Mouse (Mus musculus) embryo, embryonic 9.5 days (tissue): ENCODE measurements around the gene Shox2.

Source experiments
- DNase-seq: peaks from one replicate; pipeline ENCODE4 v3.0.0-alpha.2; 2017; ENCODE audit errors: extremely low spot score

The Shox2 gene

DNA sequence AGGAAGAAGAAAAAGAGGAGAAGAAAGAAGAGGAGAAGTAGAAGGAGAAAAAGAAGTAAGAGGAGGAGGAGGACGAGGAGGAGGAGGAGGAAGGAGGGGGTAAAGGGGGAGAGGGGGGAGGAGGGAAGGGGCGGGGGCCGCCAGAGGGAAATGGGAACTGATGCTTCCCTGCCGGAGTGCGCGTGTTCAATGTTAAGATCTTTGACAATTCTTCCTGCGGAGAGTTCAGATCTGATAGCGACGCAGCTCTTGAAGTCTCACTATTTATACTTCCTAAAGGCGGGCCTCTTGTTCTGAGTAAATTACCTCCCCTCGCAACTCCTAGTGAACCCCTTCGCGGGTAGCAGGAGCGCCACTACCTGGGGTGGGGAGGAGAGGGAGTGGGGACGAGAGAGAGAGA lies at the start of gene Shox2:
TSS of gene Shox2 (minus strand) at position 66 of the 400 bp plus-strand sequence.
- no peak for DNase-seq

DNA sequence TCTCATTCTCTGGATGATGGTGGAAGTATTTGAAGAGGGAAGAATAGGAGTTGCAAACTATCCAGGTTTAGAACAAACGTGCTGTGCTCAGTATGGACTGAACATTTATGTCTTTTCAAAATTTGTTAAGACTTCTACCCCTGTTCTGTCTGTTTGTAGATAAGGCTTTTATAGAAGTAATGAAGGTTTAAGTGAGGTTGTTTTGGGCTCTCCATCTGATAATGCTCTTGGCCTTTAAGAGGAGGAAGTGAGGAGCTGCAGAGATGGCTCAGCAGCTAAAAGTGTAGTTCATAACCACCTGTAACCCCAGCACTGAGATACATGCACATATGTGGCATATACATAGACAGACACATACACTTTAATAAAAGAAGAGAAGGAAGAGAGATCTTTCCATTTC lies 15.2 kb upstream of the Shox2 start:
- DNase-seq, result no peak

DNA sequence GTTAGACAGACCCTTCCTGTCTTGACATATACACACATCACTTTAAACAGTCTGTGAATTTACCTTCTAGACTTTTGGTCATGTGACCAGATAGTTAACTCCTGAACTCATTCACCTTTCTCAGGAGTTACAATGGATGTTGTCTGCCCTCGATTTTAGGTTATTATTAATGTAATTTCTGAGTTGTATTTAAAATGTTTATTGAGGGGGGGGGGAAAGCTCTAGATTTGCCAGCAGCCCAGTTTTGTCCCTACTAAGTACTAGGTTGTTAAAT lies 4.7 kb upstream of the Shox2 start:
- DNase-seq, result no peak

DNA sequence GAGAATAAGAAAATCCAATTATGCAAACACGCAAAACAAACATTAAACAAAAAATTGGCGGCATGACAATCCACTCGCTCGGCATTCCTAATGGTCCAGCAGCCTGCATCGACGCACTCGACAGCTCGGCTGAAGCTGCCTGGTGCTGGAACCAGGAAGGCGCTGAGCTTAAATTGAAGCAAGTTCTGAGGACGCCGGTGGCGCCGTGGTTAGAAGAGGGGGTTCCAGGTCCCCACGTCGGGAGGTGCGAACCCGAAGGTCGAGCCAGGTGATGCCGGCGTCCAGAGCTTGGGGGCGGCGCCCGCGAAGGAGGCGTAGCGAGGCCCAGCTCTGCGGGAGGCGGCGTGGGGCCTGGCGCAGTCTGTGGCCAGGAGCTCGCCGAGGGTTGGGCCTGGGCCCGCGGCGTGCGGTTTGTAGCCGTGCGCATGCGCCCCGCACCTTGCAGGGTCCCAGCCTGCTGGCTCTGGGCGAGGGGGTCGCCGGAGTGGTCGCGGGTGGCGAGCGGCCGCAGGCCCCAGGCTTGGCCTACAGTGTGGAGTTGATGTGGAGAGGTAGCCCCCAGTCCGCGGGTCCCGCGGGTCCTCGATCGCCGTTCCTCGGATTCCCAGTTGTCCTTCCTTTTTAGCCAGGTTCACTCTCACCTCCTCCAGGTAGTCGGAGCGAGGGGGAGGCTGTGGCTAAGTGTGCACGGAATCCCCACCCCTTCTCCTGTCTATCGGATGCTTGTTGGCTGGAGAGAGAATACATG lies 4.1 kb upstream of the Shox2 start:
- peak; percentile 91 for DNase-seq

DNA sequence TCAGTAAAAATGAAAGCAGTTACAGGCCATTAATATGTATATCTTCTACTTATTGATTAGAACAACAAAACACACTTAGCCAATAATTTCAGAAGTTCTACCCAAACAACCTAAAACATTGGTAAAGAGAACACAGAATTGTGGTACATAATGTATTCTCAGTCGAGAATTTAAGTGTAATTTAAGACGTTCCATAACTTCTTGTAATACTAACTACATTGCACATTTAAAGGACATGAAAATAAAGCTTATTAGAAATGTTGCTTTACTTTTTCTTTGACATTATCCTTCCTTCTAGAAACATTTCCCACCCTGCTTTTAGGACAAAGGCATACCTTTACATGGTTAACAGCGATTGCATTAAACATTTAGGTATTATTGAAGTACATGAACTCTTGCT lies 1.9 kb upstream of the Shox2 start:
- DNase-seq, result no peak

DNA sequence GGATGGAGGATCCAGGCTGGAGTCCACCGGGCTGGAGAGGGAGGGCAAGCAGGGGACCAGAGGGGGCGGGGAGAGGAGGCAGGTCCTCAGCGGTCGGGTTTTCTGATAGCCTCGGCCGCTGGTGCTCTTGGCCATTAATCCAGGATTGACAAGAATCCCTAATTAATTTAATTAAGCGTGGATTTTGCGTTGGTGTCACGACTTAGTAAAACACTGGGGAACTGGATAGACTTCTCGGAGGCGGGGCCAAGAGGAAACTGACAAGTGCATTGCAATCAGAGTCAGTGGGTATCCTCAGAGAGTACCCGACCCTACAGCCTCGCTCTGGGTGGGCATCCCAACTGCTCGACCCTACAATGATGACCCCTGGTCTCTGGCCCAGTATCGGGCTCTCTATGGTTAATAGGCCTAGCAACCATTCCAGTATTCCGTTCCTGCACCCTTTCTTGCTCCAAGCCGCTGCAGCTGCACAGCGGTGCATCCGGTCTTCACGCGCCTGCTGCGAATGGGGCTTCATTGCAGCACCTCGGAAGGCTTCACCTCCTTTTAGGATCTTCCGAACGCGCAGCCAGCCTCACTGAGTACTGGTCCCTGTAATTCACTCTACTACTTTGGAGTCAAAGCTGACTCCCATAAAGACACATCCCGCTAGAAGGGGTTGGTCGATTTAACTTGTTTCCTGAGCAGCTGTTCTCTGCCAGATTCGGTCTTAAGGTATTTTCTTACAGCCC lies 775 bp upstream of the Shox2 start:
- peak; percentile 74 for DNase-seq

DNA sequence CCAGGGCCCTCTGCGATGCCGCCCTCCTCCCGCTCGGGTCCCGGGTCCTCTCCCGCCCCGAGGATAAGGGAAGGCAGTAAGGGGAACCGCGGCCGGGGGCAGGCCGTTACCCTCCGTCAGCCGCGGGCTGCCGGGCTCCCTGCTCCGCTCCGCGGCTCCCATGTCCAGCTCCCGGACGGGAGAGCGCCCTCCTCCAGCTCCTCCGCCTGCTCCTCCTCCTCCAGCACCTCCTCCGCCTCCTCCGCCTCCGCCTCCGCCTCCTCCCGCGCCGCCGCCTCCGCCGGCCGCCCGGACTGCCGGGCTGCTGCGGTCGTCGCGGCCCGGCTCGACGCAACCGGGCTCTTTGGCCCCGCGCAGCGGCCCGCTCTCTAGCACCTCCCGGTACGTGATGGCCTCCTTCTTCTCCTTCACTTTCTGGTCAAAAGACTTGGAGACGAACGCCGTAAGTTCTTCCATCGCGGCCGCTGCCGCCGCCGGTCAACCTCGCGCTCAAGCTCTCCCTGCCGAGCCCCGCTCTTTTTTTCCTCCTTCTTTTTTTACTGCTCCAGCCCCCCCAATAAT lies 390 bp downstream of the Shox2 start, which contains the start of gene Rsrc1:
TSS of gene Rsrc1 (plus strand) at position 290 of the 561 bp plus-strand sequence.
- DNase-seq, result peak; percentile 79

DNA sequence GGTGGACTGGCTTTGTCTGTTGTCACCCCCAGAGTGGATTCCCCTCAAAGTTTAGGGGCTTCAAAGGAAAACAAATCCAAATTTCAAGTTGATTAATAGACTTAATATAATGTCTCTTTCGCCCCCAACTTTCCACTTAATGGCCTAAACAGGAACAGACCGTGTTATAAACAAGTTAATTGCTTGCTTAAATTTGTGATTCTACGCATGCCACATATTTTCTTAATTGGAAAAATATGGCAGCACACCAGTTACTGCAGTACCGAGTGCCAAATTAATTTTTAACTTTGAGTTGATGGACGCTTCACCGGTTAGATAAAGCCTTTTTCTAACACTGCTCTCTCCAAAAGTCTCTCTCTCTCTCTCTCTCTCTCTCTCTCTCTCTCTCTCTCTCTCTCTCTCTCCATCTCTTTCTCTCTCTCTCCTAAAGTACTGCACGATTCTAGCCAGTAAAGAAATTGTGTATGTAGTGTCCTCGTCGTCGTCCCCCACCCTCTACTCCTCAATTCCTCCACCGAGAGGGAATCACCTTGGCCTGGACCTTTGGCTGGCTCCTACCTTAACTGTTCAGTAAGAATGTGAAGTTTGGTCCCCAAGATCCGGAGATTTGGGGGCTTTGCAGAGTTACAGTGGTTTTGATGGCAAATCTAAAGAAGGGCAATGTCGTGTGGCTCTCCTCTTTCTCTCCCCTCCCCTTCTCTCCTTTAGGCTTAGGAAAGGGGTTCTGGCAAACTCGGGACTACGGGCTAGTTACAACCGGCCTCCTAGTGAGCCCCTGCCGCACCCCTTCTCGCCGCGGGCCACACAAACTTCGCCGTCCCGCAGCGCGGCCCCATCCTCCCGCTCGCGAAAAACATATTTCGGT lies 1.2 kb downstream of the Shox2 start:
- DNase-seq, result peak; percentile 42

DNA sequence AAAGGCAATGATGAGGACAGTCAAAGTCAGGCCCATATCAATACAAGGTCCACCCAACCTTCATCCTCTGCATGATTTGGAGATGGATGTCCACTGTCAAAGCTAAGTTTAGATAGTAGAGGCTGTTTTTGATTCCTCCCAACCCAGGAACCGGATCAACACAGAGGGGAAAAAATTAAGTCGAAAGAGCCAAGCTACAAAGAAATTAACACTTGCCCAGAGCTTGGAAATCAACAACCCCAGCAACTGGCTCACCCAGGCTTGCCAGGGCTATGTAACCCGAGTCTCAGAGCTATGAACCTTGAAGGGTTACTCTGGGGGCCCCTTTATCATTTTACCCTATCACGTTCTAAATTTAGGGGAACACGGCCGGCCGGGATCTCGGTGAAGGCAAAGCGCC lies 2.1 kb downstream of the Shox2 start:
- DNase-seq, result peak; percentile 37

DNA sequence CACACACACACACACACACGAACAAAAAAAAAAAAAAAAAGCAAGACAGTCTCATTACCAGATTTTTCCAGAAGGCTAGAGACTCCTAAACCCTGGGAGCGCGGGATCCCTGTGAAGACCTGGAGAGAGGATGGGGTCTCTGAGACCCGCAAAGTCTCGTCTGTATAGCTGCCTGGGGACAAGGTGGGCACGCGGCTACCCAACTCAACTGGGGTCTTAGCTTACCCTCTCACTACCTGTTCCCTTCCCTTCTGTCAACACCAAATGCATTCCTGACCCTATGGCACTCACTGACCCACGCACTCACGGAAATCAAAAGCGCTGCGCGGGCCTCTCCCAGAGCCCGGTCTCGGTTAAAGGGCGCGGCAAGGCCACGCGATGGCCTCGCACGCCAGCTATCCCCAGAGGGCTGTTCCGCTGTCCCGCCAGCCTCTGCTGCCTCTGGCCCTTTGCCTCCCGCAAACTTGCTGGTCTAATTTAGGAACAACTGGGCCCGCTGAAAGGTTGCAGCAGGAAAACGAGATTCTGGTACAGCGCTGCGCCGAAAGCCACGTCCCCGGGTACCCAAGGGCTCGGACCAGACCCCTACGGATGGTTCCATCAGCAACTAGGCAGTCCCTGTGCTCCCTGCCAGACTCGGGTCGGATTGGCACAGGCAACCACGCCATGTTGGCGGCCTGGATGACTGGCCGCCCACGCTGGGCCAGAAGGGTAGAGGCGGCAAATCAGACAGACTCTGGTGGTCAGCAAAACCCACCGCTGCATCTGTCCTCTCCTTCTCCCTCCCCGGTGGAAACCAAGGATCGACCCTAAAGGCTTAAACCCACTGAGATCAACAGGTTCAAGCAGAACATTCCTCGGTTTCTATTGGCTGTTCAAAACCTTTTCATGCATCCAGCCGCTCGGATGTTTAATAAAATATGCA lies 2.9 kb downstream of the Shox2 start:
- peak; percentile 55 for DNase-seq

DNA sequence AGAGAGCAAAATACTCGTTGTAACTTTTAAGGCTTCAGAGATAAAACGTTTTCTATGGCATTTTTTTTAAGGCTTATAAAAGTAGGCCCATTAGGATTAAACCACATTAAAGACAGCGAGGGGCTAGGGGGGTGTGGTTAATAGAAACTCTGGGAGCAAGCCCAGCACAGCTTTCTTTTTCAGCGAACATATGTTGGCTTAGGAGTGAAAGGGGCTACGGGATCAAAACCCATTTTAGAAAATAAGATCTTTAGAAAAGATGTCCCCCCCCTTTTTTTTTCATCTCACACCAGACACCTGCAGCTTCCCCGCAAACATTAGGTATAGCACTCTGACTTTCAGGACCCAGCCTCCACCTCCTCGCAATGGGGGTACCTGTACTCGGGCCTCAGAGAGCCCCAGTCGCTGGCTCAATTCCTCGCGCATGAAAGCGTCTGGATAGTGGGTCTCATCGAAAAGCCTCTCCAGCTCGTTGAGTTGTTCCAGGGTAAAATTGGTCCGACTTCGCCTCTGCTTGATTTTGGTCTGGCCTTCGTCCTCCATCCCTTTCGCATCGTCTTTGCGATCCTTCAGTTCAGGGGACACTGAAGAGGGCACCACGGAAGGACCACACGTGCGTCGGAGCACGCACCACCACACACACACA lies 3.6 kb downstream of the Shox2 start:
- peak; percentile 19 for DNase-seq

DNA sequence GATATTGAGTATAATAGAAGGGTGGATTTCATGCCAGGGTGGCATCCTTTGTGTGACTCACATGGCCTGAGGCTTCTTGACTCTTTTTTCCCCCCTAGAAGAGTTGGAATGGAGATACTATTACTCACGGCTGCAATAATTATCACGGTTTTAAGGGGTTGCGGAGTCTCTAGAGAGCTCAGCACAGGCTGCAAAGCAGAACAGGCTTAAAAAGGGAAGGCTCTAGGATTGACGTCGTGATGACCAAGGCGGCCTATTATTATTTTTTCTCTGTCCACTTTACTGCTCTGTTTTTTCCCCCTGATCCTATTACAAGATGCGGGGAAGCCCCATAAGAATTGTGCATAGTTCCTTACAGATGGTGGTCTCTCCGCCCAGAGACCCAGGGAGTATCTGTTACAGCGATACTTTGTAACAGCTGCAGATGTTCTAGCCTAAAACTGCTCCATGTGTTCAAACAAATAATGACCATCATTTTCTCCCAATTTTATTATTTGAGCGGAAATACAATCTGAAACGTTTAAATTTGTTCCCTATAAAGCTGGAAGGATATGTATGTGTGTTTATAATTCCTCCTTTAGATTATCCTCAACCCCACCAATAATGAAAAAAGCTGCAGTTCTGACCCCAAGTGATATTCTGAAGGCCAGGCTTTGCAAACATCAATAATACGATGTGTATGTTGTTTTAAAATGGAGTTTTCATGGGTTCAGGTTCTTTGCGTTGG lies 4.5 kb downstream of the Shox2 start:
- DNase-seq, result peak; percentile 44

DNA sequence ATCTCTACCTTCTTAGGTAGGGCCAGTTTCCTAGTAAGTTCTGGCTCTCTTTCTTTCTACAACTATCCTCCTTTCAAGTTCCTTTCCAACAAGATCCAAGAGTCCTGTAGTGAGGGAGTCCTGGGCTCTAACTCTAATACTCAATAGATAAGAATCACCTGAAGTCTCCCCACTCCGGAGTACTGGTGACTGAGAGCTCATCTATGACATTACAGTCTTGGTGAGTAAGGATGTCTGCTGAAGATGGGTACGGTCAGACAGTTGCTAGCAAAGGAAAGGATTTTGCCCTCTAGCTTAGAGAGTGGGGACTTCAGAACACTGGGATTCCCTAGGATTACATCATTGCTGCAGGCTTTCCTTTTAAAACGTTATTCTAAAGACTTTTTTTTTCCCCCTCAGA lies 7.1 kb downstream of the Shox2 start:
- no peak for DNase-seq

DNA sequence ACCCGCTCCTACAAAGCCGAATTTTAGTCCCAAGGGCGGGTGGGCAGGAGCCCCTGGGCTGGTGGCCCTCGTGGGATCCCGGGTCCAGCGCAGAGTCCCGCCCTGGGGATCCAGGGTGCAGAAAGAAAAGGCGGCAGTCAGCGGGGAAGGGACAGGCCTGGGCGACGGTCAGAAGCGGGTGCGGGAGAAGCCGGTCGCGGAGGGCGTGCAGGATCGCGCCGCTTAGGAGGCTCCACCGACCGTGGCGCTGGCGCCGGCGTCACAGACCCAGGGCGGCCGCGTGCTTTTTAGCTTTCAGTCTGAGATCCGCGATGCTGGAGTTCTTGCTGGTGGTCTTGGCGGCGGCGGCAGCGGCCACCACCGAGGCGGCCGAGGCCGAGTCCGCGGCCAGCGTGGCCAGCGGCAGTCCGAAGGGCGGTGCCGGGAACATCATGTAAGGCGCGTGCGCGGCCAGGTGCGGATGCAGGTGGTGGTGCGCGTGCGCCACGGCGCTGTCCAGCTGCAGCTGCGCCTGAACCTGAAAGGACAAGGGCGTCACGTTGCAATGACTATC lies 8.1 kb downstream of the Shox2 start:
- DNase-seq, result peak; percentile 77

DNA sequence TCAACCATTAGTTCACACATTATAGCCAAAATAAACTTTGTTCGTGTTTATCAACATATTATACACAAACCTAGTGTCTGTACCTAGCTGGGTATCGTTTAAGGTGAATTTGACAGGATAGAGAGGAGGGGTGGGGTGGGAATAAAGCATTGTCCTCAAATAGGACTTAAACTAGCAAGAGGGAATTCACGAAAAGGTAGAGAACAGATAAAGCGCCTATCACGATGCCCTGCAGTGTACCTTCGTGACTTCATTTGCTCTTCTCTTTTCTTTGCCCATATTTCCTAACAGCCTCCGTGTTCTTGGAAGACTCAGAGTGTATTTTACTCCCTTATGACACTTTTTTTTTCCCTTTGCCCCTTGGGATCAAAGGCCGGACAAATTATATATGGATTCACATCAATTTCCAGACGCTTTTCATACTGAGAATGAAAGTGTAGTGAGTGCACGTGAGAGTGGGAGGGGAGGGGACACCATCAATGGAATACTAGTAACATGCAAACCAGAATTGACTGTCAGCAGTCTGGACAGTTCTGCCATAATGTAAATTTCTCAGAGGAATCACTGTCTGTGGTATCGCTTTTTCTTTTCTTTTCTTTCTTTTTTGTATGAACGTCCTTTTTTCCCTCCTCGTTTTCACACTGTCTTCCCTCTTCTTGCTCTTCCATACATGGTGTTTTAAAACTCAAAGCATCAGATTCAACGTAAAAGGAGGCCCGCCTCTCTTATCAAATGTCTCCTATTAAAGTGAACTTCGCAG lies 9.2 kb downstream of the Shox2 start:
- DNase-seq, result peak; percentile 31

DNA sequence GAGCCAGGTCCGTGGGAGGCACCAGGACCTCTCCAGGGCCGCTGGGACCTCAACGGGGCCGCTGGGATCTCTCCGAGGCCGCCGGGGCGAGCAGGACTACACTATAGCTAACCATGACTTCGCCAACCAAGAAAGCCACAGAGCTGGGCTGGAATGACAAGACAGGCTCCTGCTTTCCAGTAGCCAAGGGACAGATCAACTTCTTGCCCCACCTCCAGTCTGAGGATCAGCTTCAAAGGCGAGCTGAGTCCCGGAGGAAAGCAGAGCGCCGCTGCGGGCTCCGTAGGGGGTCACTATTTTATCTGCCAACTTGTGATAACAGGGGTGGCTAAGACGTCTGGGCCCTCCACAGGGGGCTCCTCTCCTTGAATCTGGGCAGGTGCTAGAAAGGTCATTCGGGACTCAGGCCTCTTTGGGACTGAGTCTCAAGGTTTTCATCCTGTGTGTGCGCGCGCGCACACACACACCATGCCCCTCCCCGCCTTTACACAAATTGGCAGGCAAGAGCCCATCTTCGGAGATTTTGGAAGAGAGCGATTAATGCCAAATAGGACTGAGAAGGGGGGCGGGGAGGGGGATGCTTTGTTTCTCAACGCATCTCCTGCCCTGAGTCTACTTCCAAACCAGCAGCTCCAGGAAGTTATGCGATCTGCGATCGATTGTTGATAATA lies 10.8 kb downstream of the Shox2 start:
- peak; percentile 46 for DNase-seq

DNA sequence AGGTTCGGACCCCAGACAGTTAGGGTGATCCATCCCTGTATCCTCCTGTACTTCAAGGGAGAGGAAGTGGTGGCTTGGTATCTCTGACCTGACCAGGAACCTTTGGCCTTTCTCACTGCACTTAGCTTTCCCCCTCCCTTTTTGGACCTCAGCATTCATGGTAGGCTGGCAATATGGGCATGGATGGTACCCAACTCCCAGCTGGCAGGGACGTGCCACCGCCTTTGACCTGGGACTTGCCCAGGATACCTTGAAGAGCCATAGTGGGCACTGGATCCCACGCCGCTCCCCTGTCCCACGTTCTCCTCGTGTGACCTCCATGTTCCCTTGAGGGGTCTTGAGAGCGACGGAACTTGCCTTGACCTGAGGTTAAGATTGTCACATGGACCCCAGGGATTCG lies 11.3 kb downstream of the Shox2 start:
- peak; percentile 21 for DNase-seq

DNA sequence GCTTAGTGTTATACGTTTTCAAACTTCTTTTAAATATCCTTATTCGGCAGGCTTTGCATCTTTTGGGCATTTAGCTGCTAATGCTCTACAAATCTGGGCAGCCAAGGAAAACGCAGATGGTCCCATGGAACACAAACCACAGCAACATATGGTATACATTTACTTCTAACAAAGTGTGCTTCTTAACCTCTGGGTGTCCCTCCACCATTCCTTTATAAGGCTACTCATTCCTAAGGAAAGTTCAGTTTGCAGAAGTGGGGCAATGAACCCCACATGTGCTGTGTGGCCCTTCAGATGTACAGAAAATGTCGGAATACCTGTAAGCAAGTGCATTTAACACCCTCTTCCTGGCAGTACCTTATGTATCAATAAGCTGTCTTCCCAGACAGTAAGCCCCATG lies 14.1 kb downstream of the Shox2 start:
- DNase-seq, result no peak
